Mouse (Mus musculus): ENCODE measurements around the gene Ddx39b.

DNA sequence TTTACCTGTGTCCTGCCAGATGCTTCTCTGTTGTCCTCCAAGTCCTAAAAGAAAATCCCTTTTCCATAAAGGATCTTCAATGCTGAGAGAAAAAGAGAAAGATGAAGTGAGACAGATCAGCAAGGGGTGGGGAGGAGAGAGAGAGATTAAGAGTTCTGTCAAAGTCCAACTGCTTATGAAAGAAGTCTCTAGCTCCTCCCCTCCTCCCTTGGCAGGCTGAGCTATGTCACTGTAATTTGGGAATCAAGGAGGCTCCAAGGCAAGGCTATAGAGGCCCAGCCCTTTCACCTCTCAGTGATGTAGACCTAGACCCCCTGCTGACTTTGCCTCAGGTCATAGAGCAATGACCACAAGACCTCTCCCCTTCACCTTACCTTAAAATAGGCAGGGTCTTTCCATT lies 43.9 kb downstream of the Ddx39b start:
- TF ChIP-seq POLR2A (IDR thresholded peaks at IDR 0.05; ENCODE audit: insufficient read depth, low read depth, low read length) = no peak
- TF ChIP-seq CTCF (IDR thresholded peaks at IDR 0.05; ENCODE audit: insufficient read depth, low read depth, low read length) = no peak
